Mouse (Mus musculus) kidney, embryonic 14.5 days (tissue): ENCODE data around the gene B4galt4. TPM values are rescaled to one million over a fixed set of nuclear protein-coding genes. Genes with fewer than 3 reads are reported as not detected.
A peak's percentile ranks its signal among the peaks of the same experiment; 100 is the strongest.

Source experiments
- ATAC-seq: fragments of 200-750 bp; cut with Nextera tagmentation; 2 replicates; pipeline ENCODE4 v1.8.0; 2017; ENCODE audit warnings: moderate number of reproducible peaks, mild to moderate bottlenecking, moderate TSS enrichment, moderate library complexity; ENCODE audit not compliant: low FRiP score, low TSS enrichment
- H3K27ac ChIP-seq: fragments of 300-500 bp; sonication (generic); 2 replicates; pipeline ENCODE4 v1.5.1; 2014; ENCODE audit warnings: low read depth, mild to moderate bottlenecking, low read length, moderate library complexity, mixed read lengths
- H3K27me3 ChIP-seq: fragments of 300-500 bp; sonication (generic); 2 replicates; pipeline ENCODE4 v1.6.1; 2014; ENCODE audit warnings: mild to moderate bottlenecking, low read length; ENCODE audit not compliant: control insufficient read depth, insufficient read depth
- H3K36me3 ChIP-seq: fragments of 300-500 bp; sonication (generic); 2 replicates; pipeline ENCODE4 v1.6.1; 2014; ENCODE audit warnings: low read length, mixed read lengths; ENCODE audit not compliant: control insufficient read depth, insufficient read depth
- H3K4me1 ChIP-seq: fragments of 300-500 bp; sonication (generic); 2 replicates; pipeline ENCODE4 v1.6.1; 2014; ENCODE audit warnings: low read length, mixed read lengths; ENCODE audit not compliant: control insufficient read depth, insufficient read depth
- H3K4me2 ChIP-seq: fragments of 300-500 bp; sonication (generic); replicated peaks from 2 replicates; pipeline ENCODE4 v1.6.1; 2014; ENCODE audit warnings: low read depth, mild to moderate bottlenecking, low read length
- H3K4me3 ChIP-seq: fragments of 300-500 bp; sonication (generic); 2 replicates; pipeline ENCODE4 v1.5.1; 2014; ENCODE audit warnings: mild to moderate bottlenecking, low read length
- H3K9ac ChIP-seq: fragments of 300-500 bp; sonication (generic); 2 replicates; pipeline ENCODE4 v1.6.1; 2014; ENCODE audit warnings: low read depth, mild to moderate bottlenecking, low read length, moderate library complexity
- H3K9me3 ChIP-seq: fragments of 300-500 bp; sonication (generic); 2 replicates; pipeline ENCODE4 v1.6.1; 2016; ENCODE audit warnings: low read length; ENCODE audit not compliant: control insufficient read depth
- WGBS: fragments of 180-500 bp; shearing (Covaris S2); extraction: QIAGEN DNeasy Blood & Tissue Kit; methylation state at CpG from one replicate; pipeline ENCODE4 v1.1.7; 2014; 5-methylcytosine and 5-hydroxymethylcytosine counted together
- polyA plus RNA-seq: library from polyadenylated mRNA; unstranded; fragments of >200 nt; fragmentation: Nextera tagmentation; extraction: Ambion mirVana; gene quantifications from 2 replicates; pipeline ENCODE4 v1.2.1, GENCODE M21; 2014

The B4galt4 gene
- polyA plus RNA-seq, 1 experiment from 2014 or later = 32.7 TPM

GRCm38 (mm10) chr16:38743941-38744673, 2.0 kb downstream of the B4galt4 start:
- no peak overlapping the region for H3K4me2 ChIP-seq
- H3K36me3 ChIP-seq = no peaks in the 10 kb centered on the region
- no peaks in the 10 kb centered on the region for H3K9me3 ChIP-seq
- no peak overlapping the region for H3K27ac ChIP-seq
- no peak for ATAC-seq
- H3K27me3 ChIP-seq = no peaks in the 10 kb centered on the region
- H3K9ac ChIP-seq = no peak overlapping the region
- no peak overlapping the region for H3K4me3 ChIP-seq
- 86% methylated on average over 10 of the region's 10 CpGs for WGBS
- H3K4me1 ChIP-seq = peaks cover 5% of the 10 kb centered on the region; the same call in 1 of the 2 replicates

- H3K36me3 ChIP-seq = no peaks in the 10 kb centered on the region; the same call in 1 of the 2 replicates
- H3K9ac ChIP-seq = no peak overlapping the region
- ATAC-seq = no peak
- no peaks in the 10 kb centered on the region for H3K9me3 ChIP-seq
- no peaks in the 10 kb centered on the region for H3K27me3 ChIP-seq
- no peak overlapping the region for H3K4me2 ChIP-seq
- H3K4me3 ChIP-seq = no peak overlapping the region
- WGBS = 49% methylated on average over 6 of the region's 6 CpGs
- no peak overlapping the region for H3K27ac ChIP-seq
- H3K4me1 ChIP-seq = peaks cover 3% of the 10 kb centered on the region; the same call in 1 of the 2 replicates
Observed at GRCm38 (mm10) chr16:38750803-38751202, 8.7 kb downstream of the B4galt4 start.

GRCm38 (mm10) chr16:38753631-38754030, 11.6 kb downstream of the B4galt4 start:
- H3K4me2 ChIP-seq = no peak overlapping the region
- H3K4me3 ChIP-seq = no peak overlapping the region
- peaks cover 3% of the 10 kb centered on the region; the same call in 1 of the 2 replicates for H3K4me1 ChIP-seq
- peak; percentile 81 for ATAC-seq
- peaks cover 9% of the 10 kb centered on the region; the same call in 1 of the 2 replicates for H3K36me3 ChIP-seq
- WGBS = 19% methylated on average over 11 of the region's 11 CpGs
- H3K27me3 ChIP-seq = no peaks in the 10 kb centered on the region
- no peak overlapping the region for H3K27ac ChIP-seq
- no peak overlapping the region for H3K9ac ChIP-seq
- H3K9me3 ChIP-seq = no peaks in the 10 kb centered on the region

GRCm38 (mm10) chr16:38755452-38756176, 13.6 kb downstream of the B4galt4 start:
- Histone ChIP-seq H3K9ac (no peak overlapping the region), H3K4me1 (peaks cover 3% of the 10 kb centered on the region; the same call in 1 of the 2 replicates), H3K27me3 (no peaks in the 10 kb centered on the region), H3K4me3 (no peak overlapping the region), H3K36me3 (peaks cover 14% of the 10 kb centered on the region; the same call in 1 of the 2 replicates), H3K27ac (peak overlapping the region; percentile 13; the same call in 1 of the 2 replicates), H3K9me3 (no peaks in the 10 kb centered on the region), H3K4me2 (no peak overlapping the region)
- no peak for ATAC-seq
- 39% methylated on average over 7 of the region's 7 CpGs for WGBS

DNA sequence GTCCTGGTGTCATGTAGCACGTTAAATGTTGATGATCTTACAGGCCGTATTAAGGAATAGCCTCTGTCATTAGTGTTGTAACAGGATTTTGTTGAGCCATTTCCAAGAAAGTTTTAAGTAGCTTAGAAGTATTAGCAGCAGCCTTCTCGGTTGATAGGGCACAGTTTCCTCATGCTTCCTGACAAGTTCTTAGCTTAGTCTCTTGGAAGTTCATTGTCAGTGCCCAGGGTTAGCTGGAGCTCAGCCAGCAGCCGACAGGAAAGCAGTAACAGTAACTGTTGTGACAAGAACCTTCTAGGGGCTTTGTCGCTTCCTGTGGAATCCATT, 14.1 kb downstream of the B4galt4 start:
- Histone ChIP-seq H3K36me3 (peaks cover 14% of the 10 kb centered on the region; the same call in 1 of the 2 replicates), H3K4me2 (no peak overlapping the region), H3K27me3 (no peaks in the 10 kb centered on the region), H3K4me1 (peaks cover 3% of the 10 kb centered on the region; the same call in 1 of the 2 replicates), H3K27ac (peak overlapping the region; percentile 13; the same call in 1 of the 2 replicates), H3K9me3 (no peaks in the 10 kb centered on the region), H3K9ac (no peak overlapping the region), H3K4me3 (no peak overlapping the region)
- ATAC-seq = no peak
- 14% methylated on average over 5 of the region's 5 CpGs for WGBS

GRCm38 (mm10) chr16:38756572-38756971, 14.5 kb downstream of the B4galt4 start:
- H3K4me2 ChIP-seq = no peak overlapping the region
- H3K4me3 ChIP-seq = no peak overlapping the region
- H3K9me3 ChIP-seq = no peaks in the 10 kb centered on the region
- H3K27ac ChIP-seq = peak overlapping the region; percentile 13; the same call in 1 of the 2 replicates
- no peak overlapping the region for H3K9ac ChIP-seq
- no peak for ATAC-seq
- no peaks in the 10 kb centered on the region for H3K27me3 ChIP-seq
- peaks cover 14% of the 10 kb centered on the region; the same call in 1 of the 2 replicates for H3K36me3 ChIP-seq
- peaks cover 3% of the 10 kb centered on the region; the same call in 1 of the 2 replicates for H3K4me1 ChIP-seq
- WGBS = 71% methylated on average over 4 of the region's 4 CpGs

DNA sequence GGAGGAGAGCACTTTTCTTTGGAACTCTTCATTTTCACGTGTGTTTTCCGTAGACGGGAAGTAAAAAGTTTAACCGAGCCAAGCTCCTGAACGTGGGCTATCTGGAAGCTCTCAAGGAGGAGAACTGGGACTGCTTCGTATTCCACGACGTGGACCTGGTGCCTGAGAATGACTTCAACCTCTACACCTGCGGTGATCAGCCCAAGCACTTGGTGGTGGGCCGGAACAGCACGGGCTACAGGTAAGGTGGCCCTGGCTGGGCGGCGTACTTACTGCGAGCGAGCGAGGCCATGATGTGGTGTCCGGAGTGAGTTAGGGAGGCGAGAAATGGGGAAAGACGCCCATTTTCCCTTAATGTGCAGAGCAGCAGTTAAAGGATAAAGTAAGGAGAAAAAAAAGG, 15.6 kb downstream of the B4galt4 start:
- 96% methylated on average over 19 of the region's 19 CpGs for WGBS
- peaks cover 3% of the 10 kb centered on the region; the same call in 1 of the 2 replicates for H3K4me1 ChIP-seq
- H3K9me3 ChIP-seq = no peaks in the 10 kb centered on the region
- H3K36me3 ChIP-seq = peaks cover 14% of the 10 kb centered on the region; the same call in 1 of the 2 replicates
- peak overlapping the region; percentile 17; the same call in 1 of the 2 replicates for H3K27ac ChIP-seq
- H3K9ac ChIP-seq = no peak overlapping the region
- no peak for ATAC-seq
- no peak overlapping the region for H3K4me3 ChIP-seq
- no peaks in the 10 kb centered on the region for H3K27me3 ChIP-seq
- no peak overlapping the region for H3K4me2 ChIP-seq

DNA sequence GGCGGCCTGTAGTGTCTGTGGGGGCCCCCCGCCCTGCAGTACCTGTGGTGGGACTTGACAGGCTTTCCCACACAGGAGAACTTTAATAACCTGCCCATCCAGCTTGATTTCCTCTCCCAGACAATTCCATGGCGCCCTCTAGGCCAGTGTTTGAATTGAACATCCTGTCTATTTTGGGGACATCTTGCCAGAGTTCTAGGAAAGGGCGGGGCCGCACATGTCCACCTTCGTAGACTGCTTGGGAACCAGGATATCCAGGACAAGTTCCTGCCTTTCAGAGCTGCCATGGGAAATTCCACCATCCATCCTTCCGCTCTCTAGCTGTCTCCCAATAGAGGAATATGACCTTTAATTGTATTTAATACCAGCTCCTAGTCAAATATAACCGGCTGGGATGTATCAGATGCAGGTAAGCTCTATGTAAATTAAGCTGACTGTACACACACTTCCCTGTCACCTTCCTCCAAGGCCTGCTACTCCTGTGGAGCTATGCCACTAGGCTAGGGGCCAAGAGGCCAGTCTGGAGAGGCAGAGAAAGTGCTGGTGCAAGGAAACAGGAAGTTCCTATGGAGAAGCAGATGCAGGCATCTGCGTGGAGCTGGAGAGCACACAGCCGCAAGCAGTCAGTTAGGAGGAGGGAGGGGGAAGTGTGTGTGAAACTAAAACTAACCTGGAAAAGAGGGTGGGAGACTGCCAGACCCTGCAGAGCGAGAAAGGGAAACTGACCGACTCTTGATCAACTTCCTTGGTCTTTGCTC, 16.2 kb downstream of the B4galt4 start:
- Histone ChIP-seq H3K36me3 (peaks cover 14% of the 10 kb centered on the region; the same call in 1 of the 2 replicates), H3K4me3 (no peak overlapping the region), H3K4me2 (no peak overlapping the region), H3K27ac (peak overlapping the region; percentile 17; the same call in 1 of the 2 replicates), H3K9ac (no peak overlapping the region), H3K9me3 (no peaks in the 10 kb centered on the region), H3K27me3 (no peaks in the 10 kb centered on the region), H3K4me1 (peaks cover 3% of the 10 kb centered on the region; the same call in 1 of the 2 replicates)
- no peak for ATAC-seq
- 86% methylated on average over 12 of the region's 12 CpGs for WGBS
